Mouse (Mus musculus): ENCODE measurements around the gene Kcnk5.

Gene Kcnk5

GRCm38 (mm10) chr14:20114951-20115350 lies 66.7 kb downstream of the Kcnk5 start:
- H3K4me3 ChIP-seq (replicated peaks; ENCODE audit: low read length), result no peak overlapping the region
- TF ChIP-seq NANOG (IDR thresholded peaks at IDR 0.05; ENCODE audit: borderline replicate concordance, low read length), result no peak
- no peak for TF ChIP-seq CTCF (conservative IDR thresholded peaks at IDR 0.05; ENCODE audit: low read length)
- no peak for TF ChIP-seq POU5F1 (IDR thresholded peaks at IDR 0.05; ENCODE audit: borderline replicate concordance, low read length)
- no peaks in the 10 kb centered on the region for H3K36me3 ChIP-seq (ENCODE audit: insufficient read depth, low read length)
- peaks cover 6% of the 10 kb centered on the region; the same call in 1 of the 2 replicates for H3K27me3 ChIP-seq (ENCODE audit: insufficient read depth, low read length)
- H3K9me3 ChIP-seq (ENCODE audit: low read length), result no peaks in the 10 kb centered on the region
- H3K4me1 ChIP-seq (replicated peaks; ENCODE audit: low read depth, low read length), result peaks cover 44% of the 10 kb centered on the region

- Histone ChIP-seq H3K27me3 (ENCODE audit: insufficient read depth, low read length) (peaks cover 5% of the 10 kb centered on the region; the same call in 1 of the 2 replicates), H3K36me3 (ENCODE audit: insufficient read depth, low read length) (no peaks in the 10 kb centered on the region)
- TF ChIP-seq POU5F1 (IDR thresholded peaks at IDR 0.05; ENCODE audit: borderline replicate concordance, low read length) (no peak), CTCF (conservative IDR thresholded peaks at IDR 0.05; ENCODE audit: low read length) (peak; percentile 80), NANOG (IDR thresholded peaks at IDR 0.05; ENCODE audit: borderline replicate concordance, low read length) (no peak)
These were observed 67.6 kb downstream of the Kcnk5 start for GRCm38 (mm10) chr14:20113964-20114363.

GRCm38 (mm10) chr14:20113189-20113961 lies 68.2 kb downstream of the Kcnk5 start:
- H3K9me3 ChIP-seq (ENCODE audit: low read length), result no peaks in the 10 kb centered on the region

More at GRCm38 (mm10) chr14:20113964-20114363, 67.6 kb downstream of the Kcnk5 start:
- Histone ChIP-seq H3K4me3 (replicated peaks; ENCODE audit: low read length) (no peak overlapping the region), H3K9me3 (ENCODE audit: low read length) (no peaks in the 10 kb centered on the region), H3K4me1 (replicated peaks; ENCODE audit: low read depth, low read length) (peaks cover 41% of the 10 kb centered on the region)

GRCm38 (mm10) chr14:20112218-20112617 lies 69.4 kb downstream of the Kcnk5 start:
- Histone ChIP-seq H3K9me3 (ENCODE audit: low read length) (no peaks in the 10 kb centered on the region), H3K36me3 (ENCODE audit: insufficient read depth, low read length) (no peaks in the 10 kb centered on the region), H3K4me1 (replicated peaks; ENCODE audit: low read depth, low read length) (peaks cover 38% of the 10 kb centered on the region), H3K27me3 (ENCODE audit: insufficient read depth, low read length) (no peaks in the 10 kb centered on the region), H3K4me3 (replicated peaks; ENCODE audit: low read length) (no peak overlapping the region)
- TF ChIP-seq POU5F1 (IDR thresholded peaks at IDR 0.05; ENCODE audit: borderline replicate concordance, low read length) (no peak), CTCF (conservative IDR thresholded peaks at IDR 0.05; ENCODE audit: low read length) (peak; percentile 75)

More at GRCm38 (mm10) chr14:20113189-20113961, 68.2 kb downstream of the Kcnk5 start:
- TF ChIP-seq POU5F1 (IDR thresholded peaks at IDR 0.05; ENCODE audit: borderline replicate concordance, low read length) (no peak), NANOG (IDR thresholded peaks at IDR 0.05; ENCODE audit: borderline replicate concordance, low read length) (no peak), CTCF (conservative IDR thresholded peaks at IDR 0.05; ENCODE audit: low read length) (no peak)
- Histone ChIP-seq H3K4me1 (replicated peaks; ENCODE audit: low read depth, low read length) (peaks cover 41% of the 10 kb centered on the region), H3K36me3 (ENCODE audit: insufficient read depth, low read length) (no peaks in the 10 kb centered on the region), H3K4me3 (replicated peaks; ENCODE audit: low read length) (no peak overlapping the region), H3K27me3 (ENCODE audit: insufficient read depth, low read length) (no peaks in the 10 kb centered on the region)

- Histone ChIP-seq H3K4me3 (replicated peaks; ENCODE audit: low read length) (no peak overlapping the region), H3K4me1 (replicated peaks; ENCODE audit: low read depth, low read length) (peaks cover 27% of the 10 kb centered on the region), H3K27me3 (ENCODE audit: insufficient read depth, low read length) (peaks cover 4% of the 10 kb centered on the region; the same call in 1 of the 2 replicates), H3K36me3 (ENCODE audit: insufficient read depth, low read length) (no peaks in the 10 kb centered on the region), H3K9me3 (ENCODE audit: low read length) (no peaks in the 10 kb centered on the region)
- no peak for TF ChIP-seq NANOG (IDR thresholded peaks at IDR 0.05; ENCODE audit: borderline replicate concordance, low read length)
- TF ChIP-seq CTCF (conservative IDR thresholded peaks at IDR 0.05; ENCODE audit: low read length), result no peak
- no peak for TF ChIP-seq POU5F1 (IDR thresholded peaks at IDR 0.05; ENCODE audit: borderline replicate concordance, low read length)
These were observed 70.7 kb downstream of the Kcnk5 start for GRCm38 (mm10) chr14:20110945-20111344.

- Histone ChIP-seq H3K4me3 (replicated peaks; ENCODE audit: low read length) (no peak overlapping the region), H3K4me1 (replicated peaks; ENCODE audit: low read depth, low read length) (no peaks in the 10 kb centered on the region), H3K9me3 (ENCODE audit: low read length) (no peaks in the 10 kb centered on the region), H3K27me3 (ENCODE audit: insufficient read depth, low read length) (peaks cover 4% of the 10 kb centered on the region; the same call in 1 of the 2 replicates), H3K36me3 (ENCODE audit: insufficient read depth, low read length) (no peaks in the 10 kb centered on the region)
- TF ChIP-seq NANOG (IDR thresholded peaks at IDR 0.05; ENCODE audit: borderline replicate concordance, low read length) (no peak), CTCF (conservative IDR thresholded peaks at IDR 0.05; ENCODE audit: low read length) (no peak), POU5F1 (IDR thresholded peaks at IDR 0.05; ENCODE audit: borderline replicate concordance, low read length) (no peak)
These were observed 75.3 kb downstream of the Kcnk5 start for GRCm38 (mm10) chr14:20106271-20106670.

- peaks cover 4% of the 10 kb centered on the region; the same call in 1 of the 2 replicates for H3K27me3 ChIP-seq (ENCODE audit: insufficient read depth, low read length)
- H3K36me3 ChIP-seq (ENCODE audit: insufficient read depth, low read length), result no peaks in the 10 kb centered on the region
- H3K9me3 ChIP-seq (ENCODE audit: low read length), result no peaks in the 10 kb centered on the region
- no peaks in the 10 kb centered on the region for H3K4me1 ChIP-seq (replicated peaks; ENCODE audit: low read depth, low read length)
- H3K4me3 ChIP-seq (replicated peaks; ENCODE audit: low read length), result no peak overlapping the region
- TF ChIP-seq CTCF (conservative IDR thresholded peaks at IDR 0.05; ENCODE audit: low read length) (no peak), POU5F1 (IDR thresholded peaks at IDR 0.05; ENCODE audit: borderline replicate concordance, low read length) (no peak), NANOG (IDR thresholded peaks at IDR 0.05; ENCODE audit: borderline replicate concordance, low read length) (no peak)
These were observed 78.4 kb downstream of the Kcnk5 start for GRCm38 (mm10) chr14:20103207-20103606.

GRCm38 (mm10) chr14:20098061-20098460 lies 83.5 kb downstream of the Kcnk5 start:
- no peak for TF ChIP-seq CTCF (conservative IDR thresholded peaks at IDR 0.05; ENCODE audit: low read length)
- TF ChIP-seq POU5F1 (IDR thresholded peaks at IDR 0.05; ENCODE audit: borderline replicate concordance, low read length), result no peak
- TF ChIP-seq NANOG (IDR thresholded peaks at IDR 0.05; ENCODE audit: borderline replicate concordance, low read length), result no peak
- Histone ChIP-seq H3K27me3 (ENCODE audit: insufficient read depth, low read length) (peaks cover 8% of the 10 kb centered on the region), H3K36me3 (ENCODE audit: insufficient read depth, low read length) (no peaks in the 10 kb centered on the region)

More at GRCm38 (mm10) chr14:20098061-20098460, 83.5 kb downstream of the Kcnk5 start:
- H3K4me1 ChIP-seq (replicated peaks; ENCODE audit: low read depth, low read length), result peaks cover 5% of the 10 kb centered on the region; the same call in 1 of the 2 replicates
- H3K4me3 ChIP-seq (replicated peaks; ENCODE audit: low read length), result no peak overlapping the region
- H3K9me3 ChIP-seq (ENCODE audit: low read length), result no peaks in the 10 kb centered on the region

Measured in E14TG2a.4 (cell line).